Comparison of ENCODE assay signal across 18 mouse cellular contexts in the genomic region with DNA sequence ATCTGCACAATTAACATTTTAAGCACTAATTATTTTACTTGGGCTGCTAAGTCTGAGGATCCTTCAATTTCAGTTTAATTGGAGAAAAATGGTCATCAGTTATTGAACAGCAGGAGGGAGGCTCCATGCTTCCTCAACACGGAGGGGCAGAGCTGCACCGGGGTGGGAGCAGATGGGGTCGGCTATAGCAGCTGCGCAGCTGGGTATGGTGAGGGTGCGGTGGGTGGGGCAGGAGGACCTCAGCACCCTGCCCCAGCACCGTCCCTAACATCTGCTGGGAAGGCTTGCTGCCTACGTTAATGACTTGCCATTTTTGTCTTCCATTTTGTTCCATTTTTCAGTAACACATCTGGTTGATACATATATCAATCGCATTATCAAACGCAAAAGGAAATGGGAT. TPM values are rescaled to one million over a fixed set of nuclear protein-coding genes. Genes with fewer than 3 reads are reported as not detected.
"Had no signal": no experiment of that assay in that cellular context is flagged by ENCODE, and none has a peak within 500 bp of the region (broad histone marks: within the 10 kb centered on the region; RNA-seq: fewer than 3 reads in every experiment).

No protein-coding gene starts in this region.

- H3K4me1 ChIP-seq: limb, embryonic 15.5 days; liver, embryonic 12.5 days; megakaryocyte, embryonic 14.5 days; stomach, embryonic 15.5 days had no signal

- H3K9me3 ChIP-seq: limb, embryonic 15.5 days; liver, embryonic 12.5 days; megakaryocyte, embryonic 14.5 days; stomach, embryonic 15.5 days had no signal

- H3K27me3 ChIP-seq: megakaryocyte, embryonic 14.5 days; stomach, embryonic 15.5 days had no signal

- DNase-seq: kidney, adult 11 months; kidney, adult 9 months; kidney, postnatal 36 days; layer of hippocampus, adult 9-11 months; layer of hippocampus, postnatal 36 days; lung, embryonic 14.5 days; lung, postnatal 10 days; retina, postnatal 1 day; right cerebral cortex, postnatal 4 days; thymus, adult 2 months; thymus, postnatal 36 days had no signal

- H3K36me3 ChIP-seq: limb, embryonic 15.5 days; liver, embryonic 12.5 days; stomach, embryonic 15.5 days had no signal

- H3K9ac ChIP-seq: limb, embryonic 15.5 days; liver, embryonic 12.5 days; lung, embryonic 14.5 days; stomach, embryonic 15.5 days had no signal

- H3K4me3 ChIP-seq: limb, embryonic 15.5 days; liver, embryonic 12.5 days; megakaryocyte, embryonic 14.5 days; stomach, embryonic 15.5 days had no signal

- ATAC-seq: liver, embryonic 12.5 days had no signal

- H3K27ac ChIP-seq: kidney, postnatal 0 days; limb, embryonic 15.5 days; liver, embryonic 12.5 days; macrophage; stomach, embryonic 15.5 days had no signal

- H3K4me2 ChIP-seq: limb, embryonic 15.5 days; liver, embryonic 12.5 days; lung, embryonic 14.5 days; stomach, embryonic 15.5 days had no signal

RNA-seq across cellular contexts. Expression of a gene that starts 39.6 kb away (rescaled TPM):
- total RNA-seq: neutrophil, adult 5-6 weeks had no signal
- polyA plus RNA-seq: macrophage had no signal
